ENCODE assay signal across 7 mouse cellular contexts in the genomic region with DNA sequence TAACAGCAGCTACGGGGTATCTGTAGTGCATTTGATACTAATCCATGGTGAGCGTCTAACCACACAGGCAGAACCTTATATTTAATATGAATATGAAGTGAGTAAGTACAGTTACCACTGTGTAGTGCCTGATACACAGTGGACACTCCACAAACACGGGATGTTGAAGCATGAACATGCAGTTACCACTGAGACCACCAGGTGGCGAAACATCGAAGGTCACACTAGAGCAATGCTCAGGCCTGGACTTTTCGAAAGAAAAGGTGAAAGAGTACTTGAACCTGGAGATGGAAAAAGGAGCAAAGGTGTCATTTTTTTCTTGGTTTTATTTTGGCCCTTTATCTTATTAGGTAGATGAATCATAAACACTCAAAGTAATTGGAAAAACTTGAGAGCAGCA. TPM values are rescaled to one million over a fixed set of nuclear protein-coding genes. Genes with fewer than 3 reads are reported as not detected.
DNase-seq lines count a peak whose midpoint lies in the region; ATAC-seq and TF ChIP-seq lines count a peak whose summit lies in the region.

No protein-coding gene starts in this region.

- no peaks in the 10 kb centered on the region for H3K27me3 ChIP-seq in kidney, embryonic 16.5 days (ENCODE audit: insufficient read depth, low read length)
- no peaks in the 10 kb centered on the region for H3K27me3 ChIP-seq in lung, embryonic 14.5 days (ENCODE audit: insufficient read depth, low read length)
- no peaks in the 10 kb centered on the region for H3K27me3 ChIP-seq in spleen, adult 2 months (ENCODE audit: control insufficient read depth, insufficient read depth, low read length)

- H3K36me3 ChIP-seq in kidney, embryonic 16.5 days (ENCODE audit: insufficient read depth, low read length) = no peaks in the 10 kb centered on the region
- no peaks in the 10 kb centered on the region for H3K36me3 ChIP-seq in lung, embryonic 14.5 days (ENCODE audit: insufficient read depth)
- H3K36me3 ChIP-seq in spleen, adult 2 months (ENCODE audit: control insufficient read depth, insufficient read depth, low read length) = no peaks in the 10 kb centered on the region

- no peak overlapping the region for H3K27ac ChIP-seq in kidney, embryonic 16.5 days (ENCODE audit: low read length)
- no peak overlapping the region for H3K27ac ChIP-seq in lung, embryonic 14.5 days (ENCODE audit: low read depth)
- H3K27ac ChIP-seq in spleen, adult 2 months (ENCODE audit: insufficient read depth, low read length) = no peak overlapping the region

- H3K9me3 ChIP-seq in kidney, embryonic 16.5 days (ENCODE audit: low read length) = 0 out of 2 replicates have a peak, but pooled peaks cover 3% of the 10 kb centered on the region
- H3K9me3 ChIP-seq in lung, embryonic 14.5 days (ENCODE audit: low read depth, low read length) = no peaks in the 10 kb centered on the region

- H3K9ac ChIP-seq in kidney, embryonic 16.5 days (replicated peaks; ENCODE audit: low read length) = no peak overlapping the region
- H3K9ac ChIP-seq in lung, embryonic 14.5 days = no peak overlapping the region

- 41% methylated on average over 6 of the region's 6 CpGs for WGBS in kidney, embryonic 16.5 days
- 41% methylated on average over 6 of the region's 6 CpGs for WGBS in lung, embryonic 14.5 days
- 35% methylated on average over 6 of the region's 6 CpGs for WGBS in spleen, adult 2 months

- no peak overlapping the region for H3K4me3 ChIP-seq in kidney, embryonic 16.5 days (ENCODE audit: low read length)
- H3K4me3 ChIP-seq in lung, embryonic 14.5 days (ENCODE audit: low read depth, low read length) = no peak overlapping the region
- H3K4me3 ChIP-seq in spleen, adult 2 months (ENCODE audit: extremely low read depth, insufficient read depth, insufficient read length) = no peak overlapping the region

- peaks cover 27% of the 10 kb centered on the region for H3K4me1 ChIP-seq in kidney, embryonic 16.5 days (ENCODE audit: insufficient read depth, low read length)
- peaks cover 29% of the 10 kb centered on the region for H3K4me1 ChIP-seq in lung, embryonic 14.5 days (ENCODE audit: insufficient read depth)
- H3K4me1 ChIP-seq in spleen, adult 2 months (ENCODE audit: control insufficient read depth, insufficient read depth, insufficient read length) = no peaks in the 10 kb centered on the region

- peak; percentile 80; the same call in 1 of the 2 replicates for TF ChIP-seq CTCF in brain, embryonic 14.5 days (IDR thresholded peaks at IDR 0.05; ENCODE audit: borderline replicate concordance, extremely low read depth, insufficient read depth, insufficient read length)
- TF ChIP-seq CTCF in lung, embryonic 14.5 days (IDR thresholded peaks at IDR 0.05; ENCODE audit: low read depth) = peak; percentile 91
- peak; percentile 61; the same call in 1 of the 2 replicates for TF ChIP-seq CTCF in spleen, adult 2 months (IDR thresholded peaks at IDR 0.05; ENCODE audit: extremely low read depth, insufficient read depth, insufficient read length, insufficient replicate concordance)

- TF ChIP-seq POLR2A in brain, embryonic 14.5 days (IDR thresholded peaks at IDR 0.05; ENCODE audit: borderline replicate concordance, extremely low read depth, insufficient read depth, insufficient read length, poor library complexity, severe bottlenecking) = no peak
- TF ChIP-seq POLR2A in spleen, adult 2 months (IDR thresholded peaks at IDR 0.05; ENCODE audit: low read depth, low read length) = no peak

- 0 out of 2 replicates have a peak, but pooled peaks have one; percentile 46 for ATAC-seq in kidney, embryonic 16.5 days (ENCODE audit: low FRiP score, low TSS enrichment)
- ATAC-seq in lung, embryonic 14.5 days (ENCODE audit: insufficient read depth) = peak; percentile 53; the same call in 1 of the 2 replicates

- H3K4me2 ChIP-seq in kidney, embryonic 16.5 days (replicated peaks; ENCODE audit: low read depth, low read length) = no peak overlapping the region
- H3K4me2 ChIP-seq in lung, embryonic 14.5 days = no peak overlapping the region

- peak; percentile 80 for DNase-seq in 3T3-L1 (ENCODE audit: low read depth, low spot score)
- peak; percentile 75 to 77 for DNase-seq in B cell, adult 2 months
- peak; percentile 68 for DNase-seq in brain, embryonic 14.5 days (ENCODE audit: low read depth)
- DNase-seq in gastrocnemius, adult 8-10 months (ENCODE audit: low spot score in 2 of 2) = peak; percentile 56 to 58
- peak; percentile 87 for DNase-seq in lung, embryonic 14.5 days
- DNase-seq in spleen, adult 2 months (ENCODE audit: low read depth in 1 of 2, low spot score in 2 of 2) = peak; percentile 17 to 52

RNA-seq across cellular contexts. Expression of a gene that starts 38.1 kb away (rescaled TPM):
- polyA plus RNA-seq in brain, embryonic 14.5 days (2012; rRNA removed) = 9.2 and 18.2 TPM in 2 replicates
- 100 to 1,000 TPM; 122 to 163 (median 140) TPM for total RNA-seq in gastrocnemius, adult 8-10 months (2022)
- 38.0 and 40.4 TPM in 2 replicates for polyA plus RNA-seq in kidney, embryonic 16.5 days (2015; fragmentation: Nextera tagmentation; extraction: Ambion mirVana)
- 16.1 and 28.3 TPM in 2 replicates for polyA plus RNA-seq in lung, embryonic 14.5 days (2014; fragmentation: Nextera tagmentation; extraction: Ambion mirVana)
- 0.80 and 1.0 TPM in 2 replicates for polyA plus RNA-seq in spleen, adult 2 months (2012; rRNA removed)

RNA-seq across cellular contexts. Expression of a gene that starts 43.5 kb away (rescaled TPM):
- polyA plus RNA-seq in brain, embryonic 14.5 days (2012; rRNA removed) = 9.8 and 14.2 TPM in 2 replicates
- total RNA-seq in gastrocnemius, adult 8-10 months (2022) = 1 to 10 TPM in 2 of 4 experiments, under 1 TPM in 2; 0.80 to 2.2 (median 1.3) TPM
- polyA plus RNA-seq in kidney, embryonic 16.5 days (2015; fragmentation: Nextera tagmentation; extraction: Ambion mirVana) = 1.6 and 1.7 TPM in 2 replicates
- 1.3 and 1.8 TPM in 2 replicates for polyA plus RNA-seq in lung, embryonic 14.5 days (2014; fragmentation: Nextera tagmentation; extraction: Ambion mirVana)
- polyA plus RNA-seq in spleen, adult 2 months (2012; rRNA removed) = 1.3 and 1.5 TPM in 2 replicates

Comparison
In these comparisons a context has a peak if more than half of its experiments do, and no peak if none do; other contexts are left out.
1. DNase-seq: peak in every context shown above with its lines; median percentile 87 in lung, embryonic 14.5 days; 80 in 3T3-L1; 76 in B cell, adult 2 months; 68 in brain, embryonic 14.5 days; 57 in gastrocnemius, adult 8-10 months; 34 in spleen, adult 2 months.